Mouse (Mus musculus) liver, embryonic 11.5 days (tissue): ENCODE data around the gene Cdx2. TPM values are rescaled to one million over a fixed set of nuclear protein-coding genes. Genes with fewer than 3 reads are reported as not detected.

ENCODE experiments used
- ATAC-seq: fragments of 200-750 bp; cut with Nextera tagmentation; replicated peaks from 2 replicates; pipeline ENCODE4 v1.8.0; 2017; ENCODE audit warnings: moderate number of reproducible peaks, mild to moderate bottlenecking, moderate TSS enrichment, moderate library complexity; ENCODE audit not compliant: low FRiP score
- DNase-seq: peaks from one replicate; pipeline ENCODE4 v3.0.0-alpha.2; 2017; ENCODE audit warnings: low spot score
- H3K27ac ChIP-seq: fragments of 300-500 bp; sonication (generic); 2 replicates; pipeline ENCODE4 v1.5.1; 2014; ENCODE audit warnings: mild to moderate bottlenecking, low read depth, low read length, control low read depth
- H3K27me3 ChIP-seq: fragments of 300-500 bp; sonication (generic); replicated peaks from 2 replicates; pipeline ENCODE4 v1.6.1; 2014; ENCODE audit warnings: low read length, mixed read lengths; ENCODE audit not compliant: control insufficient read depth, insufficient read depth
- H3K36me3 ChIP-seq: fragments of 300-500 bp; sonication (generic); 2 replicates; pipeline ENCODE4 v1.6.1; 2014; ENCODE audit warnings: mild to moderate bottlenecking, low read length, moderate library complexity, mixed read lengths; ENCODE audit not compliant: control insufficient read depth, insufficient read depth
- H3K4me1 ChIP-seq: fragments of 300-500 bp; sonication (generic); replicated peaks from 2 replicates; pipeline ENCODE4 v1.6.1; 2014; ENCODE audit warnings: low read length, mixed read lengths; ENCODE audit not compliant: control insufficient read depth, insufficient read depth
- H3K4me2 ChIP-seq: fragments of 300-500 bp; sonication (generic); 2 replicates; pipeline ENCODE4 v1.6.1; 2014; ENCODE audit warnings: mild to moderate bottlenecking, control low read depth, moderate library complexity
- H3K4me3 ChIP-seq: fragments of 300-500 bp; sonication (generic); 2 replicates; pipeline ENCODE4 v1.5.1; 2014; ENCODE audit warnings: low read depth, low read length, control low read depth
- H3K9ac ChIP-seq: fragments of 300-500 bp; sonication (generic); 2 replicates; pipeline ENCODE4 v1.6.1; 2014; ENCODE audit warnings: low read depth, low read length, control low read depth
- H3K9me3 ChIP-seq: fragments of 300-500 bp; sonication (generic); 2 replicates; pipeline ENCODE4 v1.6.1; 2016; ENCODE audit warnings: low read length, inconsistent platforms, mixed read lengths; ENCODE audit not compliant: control insufficient read depth
- WGBS: fragments of 180-500 bp; shearing (Covaris S2); extraction: QIAGEN DNeasy Blood & Tissue Kit; methylation state at CpG from one replicate; pipeline ENCODE4 v1.1.7; 2014; 5-methylcytosine and 5-hydroxymethylcytosine counted together
- polyA plus RNA-seq: library from polyadenylated mRNA; unstranded; fragments of >200 nt; fragmentation: Nextera tagmentation; extraction: Ambion mirVana; gene quantifications from 2 replicates; pipeline ENCODE4 v1.2.1, GENCODE M21; 2014

Cdx2 gene
- polyA plus RNA-seq, 1 experiment from 2014 or later = 0.14 TPM

DNA sequence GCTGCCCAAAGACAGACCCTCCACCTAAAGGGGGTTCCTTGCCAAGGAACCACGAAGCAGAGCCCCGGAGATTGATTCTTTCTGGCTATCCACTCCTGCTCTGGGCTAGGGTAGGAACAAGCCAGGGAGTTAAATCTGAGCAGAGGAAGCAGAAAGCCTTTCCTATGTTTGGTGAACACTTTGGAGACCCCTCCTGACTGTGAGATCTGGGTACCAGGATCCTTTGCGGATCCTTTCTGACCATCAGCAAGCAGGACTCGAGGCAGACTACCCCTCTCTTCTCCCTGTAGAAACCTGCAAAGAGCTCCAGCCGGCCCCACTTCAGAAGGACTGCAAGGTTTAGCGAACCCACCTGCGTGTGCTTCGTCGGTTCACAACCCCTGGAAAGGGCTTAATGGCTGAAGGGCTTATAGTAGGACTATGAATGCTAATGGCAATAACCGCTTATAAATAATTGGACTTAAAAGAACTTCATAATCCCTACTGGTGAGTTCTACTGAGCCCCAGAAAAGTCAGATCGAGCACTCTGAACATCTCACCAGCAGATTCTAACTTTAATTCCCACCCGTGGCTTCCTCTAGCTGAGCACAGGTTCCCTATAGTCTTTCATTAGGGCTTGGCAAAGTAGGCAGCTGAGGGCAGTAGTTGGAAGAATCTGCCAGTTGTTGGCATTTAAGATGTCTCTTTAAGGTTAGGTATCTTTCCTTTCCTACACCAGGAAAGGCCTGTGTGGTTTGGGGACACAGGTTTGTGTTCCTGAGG, 34.8 kb downstream of the Cdx2 start:
- ATAC-seq = no peak
- 6% methylated on average over 12 of the region's 12 CpGs for WGBS

DNA sequence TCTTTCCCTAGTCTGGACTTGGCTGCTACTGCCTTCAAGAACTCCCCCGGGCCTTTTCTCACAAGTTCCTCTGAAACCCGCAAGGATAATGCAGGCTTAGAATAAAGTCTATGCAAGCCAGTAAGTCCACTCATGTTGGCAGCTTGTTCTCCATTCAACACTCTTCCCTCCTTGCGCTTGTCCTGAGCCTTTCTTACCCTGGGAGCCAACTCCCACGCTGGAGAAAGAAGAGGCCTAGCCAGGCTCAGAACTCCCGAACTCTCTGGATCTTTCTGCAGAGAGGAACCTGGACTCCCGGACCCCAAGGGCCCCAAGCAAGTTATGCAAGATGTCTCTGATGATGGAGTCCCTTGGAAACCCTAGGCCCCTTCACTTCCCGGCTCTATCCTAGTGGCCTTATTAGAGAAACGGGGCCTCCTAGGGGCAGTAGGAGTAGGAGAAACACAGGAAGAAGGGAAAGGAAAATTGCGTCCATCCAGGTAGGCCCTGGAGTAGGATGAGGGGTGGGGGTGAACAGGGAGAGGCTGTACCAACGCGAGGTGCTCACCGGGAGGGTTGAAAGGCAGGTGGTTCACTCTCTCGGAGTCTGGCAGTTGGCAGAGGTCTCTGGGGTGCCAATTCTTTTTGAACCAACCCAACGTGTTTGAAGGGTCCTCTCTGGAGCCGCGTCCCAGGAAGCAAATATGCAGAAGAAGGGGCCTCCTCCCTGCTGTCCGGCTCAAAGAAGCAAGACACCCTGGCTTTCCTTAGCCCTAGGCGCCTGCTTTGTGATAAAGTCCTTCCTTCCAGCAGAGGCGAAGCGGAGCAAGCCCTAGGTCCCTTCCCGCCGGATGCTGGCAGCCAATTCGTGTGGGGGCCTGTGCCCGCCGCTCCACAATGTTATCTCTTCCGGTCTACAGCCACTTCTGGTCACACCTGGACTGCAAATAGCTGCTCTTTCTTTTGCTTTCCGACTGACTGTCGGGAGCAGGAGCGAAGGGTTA, 36.1 kb downstream of the Cdx2 start:
- DNase-seq (peak; percentile 36), ATAC-seq (no peak)
- H3K4me2 ChIP-seq = no peak overlapping the region
- 3% methylated on average over 29 of the region's 29 CpGs for WGBS
- H3K27me3 ChIP-seq = peaks cover 97% of the 10 kb centered on the region
- H3K9me3 ChIP-seq = no peaks in the 10 kb centered on the region
- no peaks in the 10 kb centered on the region for H3K4me1 ChIP-seq
- no peak overlapping the region for H3K27ac ChIP-seq
- H3K4me3 ChIP-seq = no peak overlapping the region; the same call in 1 of the 2 replicates
- H3K36me3 ChIP-seq = no peaks in the 10 kb centered on the region
- no peak overlapping the region for H3K9ac ChIP-seq

More for the DNA sequence above, 34.8 kb downstream of the Cdx2 start:
- H3K27me3 ChIP-seq = peaks cover 98% of the 10 kb centered on the region
- no peak overlapping the region for H3K4me3 ChIP-seq
- no peak overlapping the region for H3K4me2 ChIP-seq
- no peaks in the 10 kb centered on the region for H3K4me1 ChIP-seq
- H3K36me3 ChIP-seq = no peaks in the 10 kb centered on the region
- H3K27ac ChIP-seq = no peak overlapping the region
- H3K9ac ChIP-seq = no peak overlapping the region
- DNase-seq = no peak
- no peaks in the 10 kb centered on the region for H3K9me3 ChIP-seq

DNA sequence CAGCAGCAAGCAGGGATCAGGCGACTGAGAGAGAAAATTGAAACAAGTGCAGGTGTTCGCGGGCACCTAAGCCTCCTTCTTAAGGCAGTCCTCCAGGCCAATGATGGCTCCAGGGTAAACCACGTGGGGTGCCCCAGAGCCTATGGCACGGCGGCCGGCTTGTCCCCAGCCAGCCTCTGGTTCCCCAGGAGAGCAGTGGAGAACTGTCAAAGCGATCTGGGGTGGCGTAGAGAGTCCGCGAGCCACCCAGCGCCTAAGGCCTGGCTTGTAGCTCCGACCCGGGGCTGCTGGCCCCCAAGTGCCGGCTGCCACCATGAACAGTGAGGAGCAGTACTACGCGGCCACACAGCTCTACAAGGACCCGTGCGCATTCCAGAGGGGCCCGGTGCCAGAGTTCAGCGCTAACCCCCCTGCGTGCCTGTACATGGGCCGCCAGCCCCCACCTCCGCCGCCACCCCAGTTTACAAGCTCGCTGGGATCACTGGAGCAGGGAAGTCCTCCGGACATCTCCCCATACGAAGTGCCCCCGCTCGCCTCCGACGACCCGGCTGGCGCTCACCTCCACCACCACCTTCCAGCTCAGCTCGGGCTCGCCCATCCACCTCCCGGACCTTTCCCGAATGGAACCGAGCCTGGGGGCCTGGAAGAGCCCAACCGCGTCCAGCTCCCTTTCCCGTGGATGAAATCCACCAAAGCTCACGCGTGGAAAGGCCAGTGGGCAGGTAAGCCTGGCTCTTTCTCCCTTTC, 37.0 kb downstream of the Cdx2 start, which contains the start of gene Pdx1:
Gene Pdx1, plus strand, starts transcription at position 34 of the 747 bp plus-strand sequence.
- DNase-seq = peak; percentile 45

DNA sequence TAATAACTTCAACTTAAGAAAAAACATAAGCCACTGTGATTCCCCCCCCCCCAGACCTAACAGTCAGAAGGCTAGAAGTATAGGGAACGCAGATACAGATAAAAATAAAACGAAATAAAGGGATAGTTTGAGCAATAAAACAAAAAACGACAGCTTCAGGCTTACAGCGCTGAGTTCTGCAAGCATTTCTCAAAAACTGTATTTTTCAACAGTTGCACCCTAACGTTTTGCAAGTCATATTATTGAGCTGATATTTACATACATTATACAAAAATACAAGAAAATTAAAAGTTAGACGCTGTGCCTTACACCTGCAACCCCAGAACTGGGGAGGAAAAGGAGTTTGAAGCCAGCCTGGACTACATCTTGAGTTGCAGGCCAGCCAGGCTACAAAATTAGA, 37.7 kb downstream of the Cdx2 start:
- Histone ChIP-seq H3K4me3 (no peak overlapping the region), H3K27ac (no peak overlapping the region), H3K36me3 (no peaks in the 10 kb centered on the region), H3K9ac (no peak overlapping the region), H3K4me1 (no peaks in the 10 kb centered on the region), H3K27me3 (peaks cover 88% of the 10 kb centered on the region), H3K9me3 (no peaks in the 10 kb centered on the region), H3K4me2 (no peak overlapping the region)
- 13% methylated on average over 6 of the region's 6 CpGs for WGBS
- ATAC-seq (no peak), DNase-seq (no peak)

More for the DNA sequence above, 37.0 kb downstream of the Cdx2 start, which contains the start of gene Pdx1:
- H3K36me3 ChIP-seq = no peaks in the 10 kb centered on the region
- peaks cover 94% of the 10 kb centered on the region for H3K27me3 ChIP-seq
- ATAC-seq = 0 out of 2 replicates have a peak, but pooled peaks have one; percentile 15
- H3K27ac ChIP-seq = no peak within 1 kb of the TSS
- WGBS = 2% methylated on average over 44 of the region's 44 CpGs
- H3K4me2 ChIP-seq = peak within 1 kb of the TSS; percentile 12
- H3K9ac ChIP-seq = no peak within 1 kb of the TSS
- peak within 1 kb of the TSS; percentile 11; the same call in 1 of the 2 replicates for H3K4me3 ChIP-seq
- H3K9me3 ChIP-seq = no peaks in the 10 kb centered on the region
- no peaks in the 10 kb centered on the region for H3K4me1 ChIP-seq

DNA sequence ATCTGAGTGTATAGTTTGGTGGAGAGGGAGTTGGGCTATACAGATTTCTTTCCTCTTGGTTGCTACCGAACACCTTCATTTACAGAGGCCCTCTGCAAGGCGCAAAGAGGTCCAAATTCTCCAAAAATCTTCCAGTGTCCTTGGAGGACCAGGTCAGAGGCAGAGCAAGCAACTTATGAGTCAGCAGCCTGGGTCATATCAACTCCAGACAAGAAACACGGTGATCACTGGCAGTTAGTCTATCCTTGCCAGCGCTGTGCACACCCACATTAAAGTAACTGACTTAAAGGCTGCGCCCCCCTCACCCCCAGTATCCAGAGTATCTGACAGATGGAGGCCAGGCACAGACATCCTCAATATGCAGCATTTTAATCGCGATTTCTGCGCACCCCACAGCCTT, 38.3 kb downstream of the Cdx2 start:
- 6% methylated on average over 8 of the region's 8 CpGs for WGBS
- no peak for DNase-seq
- ATAC-seq = no peak
- no peak overlapping the region for H3K4me3 ChIP-seq
- no peak overlapping the region for H3K4me2 ChIP-seq
- no peaks in the 10 kb centered on the region for H3K4me1 ChIP-seq
- no peak overlapping the region for H3K27ac ChIP-seq
- H3K27me3 ChIP-seq = peaks cover 84% of the 10 kb centered on the region
- no peaks in the 10 kb centered on the region for H3K36me3 ChIP-seq
- no peak overlapping the region for H3K9ac ChIP-seq
- no peaks in the 10 kb centered on the region for H3K9me3 ChIP-seq

DNA sequence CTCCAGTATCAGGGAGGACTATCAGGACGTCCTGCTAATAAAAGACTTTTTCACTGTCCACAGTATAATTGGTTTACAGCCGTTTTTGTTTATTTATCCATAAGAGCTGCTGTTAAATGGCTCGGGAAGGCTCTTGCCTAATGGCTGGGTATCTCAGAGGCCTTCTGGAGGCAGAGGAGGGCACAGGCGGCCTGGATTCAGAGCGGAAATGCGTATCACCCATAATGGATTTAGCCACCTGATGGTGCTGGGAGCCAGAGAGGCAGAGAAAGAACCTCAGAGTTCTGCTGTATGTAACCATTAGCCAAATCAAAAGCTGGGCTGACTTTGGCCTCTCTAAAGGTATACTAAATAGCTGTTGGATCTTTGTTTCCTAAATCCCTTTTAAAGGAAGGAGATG, 39.6 kb downstream of the Cdx2 start:
- DNase-seq = no peak
- no peaks in the 10 kb centered on the region for H3K36me3 ChIP-seq
- no peak overlapping the region for H3K4me2 ChIP-seq
- no peaks in the 10 kb centered on the region for H3K4me1 ChIP-seq
- no peaks in the 10 kb centered on the region for H3K9me3 ChIP-seq
- no peak overlapping the region for H3K27ac ChIP-seq
- ATAC-seq = no peak
- H3K4me3 ChIP-seq = no peak overlapping the region
- H3K9ac ChIP-seq = no peak overlapping the region
- H3K27me3 ChIP-seq = peaks cover 71% of the 10 kb centered on the region
- WGBS = 12% methylated on average over 6 of the region's 6 CpGs

DNA sequence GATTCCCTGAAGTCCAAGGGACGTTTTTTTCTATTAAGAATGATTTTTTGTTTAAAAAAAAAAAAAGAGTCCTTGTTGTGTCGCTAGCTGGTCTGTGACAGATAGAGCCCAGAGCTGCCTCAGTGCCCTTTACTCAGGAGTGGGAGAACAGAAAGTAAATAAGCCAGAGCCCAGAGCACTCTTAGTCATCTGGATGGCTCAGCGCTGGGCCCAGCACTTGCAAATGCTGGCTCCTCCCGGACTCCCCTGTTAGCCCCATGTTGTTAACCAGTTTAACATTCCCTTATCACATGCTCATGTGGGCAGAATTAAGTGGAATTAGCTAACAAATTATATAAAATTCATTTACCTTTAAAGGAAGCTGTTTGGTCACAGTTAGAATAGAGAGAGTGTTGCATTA, 43.1 kb downstream of the Cdx2 start:
- no peak for ATAC-seq
- H3K4me2 ChIP-seq = no peak overlapping the region
- H3K9me3 ChIP-seq = no peaks in the 10 kb centered on the region
- no peaks in the 10 kb centered on the region for H3K36me3 ChIP-seq
- no peaks in the 10 kb centered on the region for H3K4me1 ChIP-seq
- H3K27me3 ChIP-seq = peaks cover 37% of the 10 kb centered on the region
- H3K9ac ChIP-seq = no peak overlapping the region
- WGBS = 23% methylated on average over 4 of the region's 4 CpGs
- DNase-seq = no peak
- H3K4me3 ChIP-seq = no peak overlapping the region
- H3K27ac ChIP-seq = no peak overlapping the region

DNA sequence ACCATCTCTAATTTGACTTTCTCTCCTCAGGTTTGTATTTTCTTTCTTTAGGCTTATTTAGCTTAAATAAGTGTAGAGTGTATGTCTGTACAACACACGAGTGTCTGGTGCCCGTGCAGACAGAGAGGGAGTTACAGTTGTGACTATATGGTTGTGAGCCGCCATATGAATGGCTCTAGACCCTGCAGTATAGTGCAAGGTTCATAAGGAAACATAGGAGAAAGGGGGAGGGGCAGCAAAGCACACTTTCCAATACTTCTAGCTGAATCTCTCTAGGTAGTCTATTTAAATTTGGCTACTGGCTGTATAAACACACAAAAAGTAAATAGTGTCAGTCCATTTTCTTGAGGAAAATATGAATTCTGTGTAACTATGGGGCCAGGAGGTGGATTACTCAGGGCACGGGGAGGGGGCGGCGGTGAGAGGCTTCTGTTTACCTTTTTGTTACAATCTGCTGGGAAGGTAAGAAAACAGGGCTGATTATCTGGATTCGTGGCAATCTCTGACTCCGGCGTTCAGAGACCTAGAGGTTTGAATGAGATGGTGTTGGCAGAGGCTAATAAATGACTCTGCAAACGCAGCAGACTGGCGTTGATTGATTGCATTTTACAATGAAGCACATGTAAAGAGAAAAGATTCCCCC, 45.0 kb downstream of the Cdx2 start:
- DNase-seq = no peak
- H3K4me3 ChIP-seq = no peak overlapping the region
- no peaks in the 10 kb centered on the region for H3K4me1 ChIP-seq
- peaks cover 17% of the 10 kb centered on the region for H3K27me3 ChIP-seq
- no peak for ATAC-seq
- no peaks in the 10 kb centered on the region for H3K36me3 ChIP-seq
- H3K4me2 ChIP-seq = no peak overlapping the region
- H3K9ac ChIP-seq = no peak overlapping the region
- 48% methylated on average over 11 of the region's 11 CpGs for WGBS
- no peaks in the 10 kb centered on the region for H3K9me3 ChIP-seq
- no peak overlapping the region for H3K27ac ChIP-seq
